Mouse (Mus musculus): ENCODE measurements at regions not wholly inside any gene's neighbourhood (a gene's known extent, or its start where the extent isn't known, plus 50 kb on each side); places are given as distances from the start of the nearest gene placed in this dataset.

- DNase-seq, result no peak
These were observed 220.0 kb upstream of the N4bp1 start for GRCm38 (mm10) chr8:87105106-87105505.

GRCm38 (mm10) chr8:87095211-87095610, 210.2 kb upstream of the N4bp1 start:
- no peak for DNase-seq

- no peak for DNase-seq
These were observed 209.6 kb upstream of the N4bp1 start for GRCm38 (mm10) chr8:87094685-87095084.

GRCm38 (mm10) chr8:87093716-87094115, 208.7 kb upstream of the N4bp1 start:
- DNase-seq, result no peak

- no peak for DNase-seq
These were observed 208.0 kb upstream of the N4bp1 start for GRCm38 (mm10) chr8:87093081-87093480.

- DNase-seq, result no peak
These were observed 202.5 kb upstream of the N4bp1 start for GRCm38 (mm10) chr8:87087451-87088095.

GRCm38 (mm10) chr8:87078260-87078659, 193.2 kb upstream of the N4bp1 start:
- DNase-seq, result no peak

- DNase-seq, result no peak
These were observed 190.9 kb upstream of the N4bp1 start for GRCm38 (mm10) chr8:87075921-87076320.

GRCm38 (mm10) chr8:87071224-87071623, 186.2 kb upstream of the N4bp1 start:
- no peak for DNase-seq

- DNase-seq, result no peak
These were observed 182.0 kb upstream of the N4bp1 start for GRCm38 (mm10) chr8:87067106-87067505.

- no peak for DNase-seq
These were observed 179.7 kb upstream of the N4bp1 start for GRCm38 (mm10) chr8:87064768-87065167.

GRCm38 (mm10) chr8:87064250-87064747, 179.2 kb upstream of the N4bp1 start:
- DNase-seq, result no peak

- no peak for DNase-seq
These were observed 178.5 kb upstream of the N4bp1 start for GRCm38 (mm10) chr8:87063588-87063987.

- DNase-seq, result no peak
These were observed 164.7 kb upstream of the N4bp1 start for GRCm38 (mm10) chr8:87049746-87050145.

GRCm38 (mm10) chr8:87049196-87049595, 164.1 kb upstream of the N4bp1 start:
- no peak for DNase-seq

- DNase-seq, result no peak
These were observed 161.5 kb upstream of the N4bp1 start for GRCm38 (mm10) chr8:87046590-87046989.

GRCm38 (mm10) chr8:87043016-87043415, 158.0 kb upstream of the N4bp1 start:
- DNase-seq, result no peak

GRCm38 (mm10) chr8:87037620-87038380, 152.7 kb upstream of the N4bp1 start:
- DNase-seq, result no peak

- no peak for DNase-seq
These were observed 150.9 kb upstream of the N4bp1 start for GRCm38 (mm10) chr8:87035996-87036395.

GRCm38 (mm10) chr8:87028171-87028570, 143.1 kb upstream of the N4bp1 start:
- no peak for DNase-seq

- no peak for DNase-seq
These were observed 140.9 kb upstream of the N4bp1 start for GRCm38 (mm10) chr8:87025946-87026345.

GRCm38 (mm10) chr8:87019795-87020194, 134.7 kb upstream of the N4bp1 start:
- DNase-seq, result no peak

GRCm38 (mm10) chr8:86975546-86975945, 90.5 kb upstream of the N4bp1 start:
- DNase-seq, result no peak

- DNase-seq, result no peak
These were observed 86.7 kb upstream of the N4bp1 start for GRCm38 (mm10) chr8:86971736-86972135.

Measured in kidney, adult 9 months (tissue).